Mouse (Mus musculus): ENCODE results near the gene Chst8. TPM values are rescaled to one million over a fixed set of nuclear protein-coding genes. Genes with fewer than 3 reads are reported as not detected.

Gene Chst8
- polyA plus RNA-seq, 1 experiment from 2014 or later, result 4.1 TPM

- Histone ChIP-seq H3K4me2 (replicated peaks; ENCODE audit: low read depth, low read length) (peak overlapping the region; percentile 20; the same call in 1 of the 2 replicates), H3K27me3 (ENCODE audit: control insufficient read depth, insufficient read depth, low read length) (peaks cover 22% of the 10 kb centered on the region), H3K27ac (ENCODE audit: low read length) (no peak overlapping the region), H3K9ac (replicated peaks; ENCODE audit: low read depth, low read length) (no peak overlapping the region), H3K4me1 (ENCODE audit: control insufficient read depth, insufficient read depth, low read length) (no peaks in the 10 kb centered on the region), H3K9me3 (ENCODE audit: control insufficient read depth, low read depth, low read length) (no peaks in the 10 kb centered on the region), H3K36me3 (ENCODE audit: control insufficient read depth, insufficient read depth, low read length) (no peaks in the 10 kb centered on the region), H3K4me3 (ENCODE audit: low read depth, low read length) (0 out of 2 replicates have a peak overlapping the region, but pooled peaks have one; percentile 6)
- WGBS, result 18% methylated on average over 42 of the region's 42 CpGs
- ATAC-seq (ENCODE audit: insufficient number of reproducible peaks, insufficient read depth, low FRiP score, low read depth), result no peak
Observed at GRCm38 (mm10) chr7:34675120-34675790, 137.3 kb downstream of the Chst8 start.

- H3K4me3 ChIP-seq (ENCODE audit: low read depth, low read length), result no peak overlapping the region
- H3K36me3 ChIP-seq (ENCODE audit: control insufficient read depth, insufficient read depth, low read length), result no peaks in the 10 kb centered on the region
- H3K4me2 ChIP-seq (replicated peaks; ENCODE audit: low read depth, low read length), result no peak overlapping the region
- WGBS, result 74% methylated on average over 4 of the region's 4 CpGs
- no peak overlapping the region for H3K9ac ChIP-seq (replicated peaks; ENCODE audit: low read depth, low read length)
- H3K9me3 ChIP-seq (ENCODE audit: control insufficient read depth, low read depth, low read length), result no peaks in the 10 kb centered on the region
- no peaks in the 10 kb centered on the region for H3K4me1 ChIP-seq (ENCODE audit: control insufficient read depth, insufficient read depth, low read length)
- peaks cover 22% of the 10 kb centered on the region for H3K27me3 ChIP-seq (ENCODE audit: control insufficient read depth, insufficient read depth, low read length)
- H3K27ac ChIP-seq (ENCODE audit: low read length), result no peak overlapping the region
- ATAC-seq (ENCODE audit: insufficient number of reproducible peaks, insufficient read depth, low FRiP score, low read depth), result no peak
Observed at GRCm38 (mm10) chr7:34672916-34673315, 139.6 kb downstream of the Chst8 start.

GRCm38 (mm10) chr7:34671911-34672310 is 140.6 kb downstream of the Chst8 start:
- Histone ChIP-seq H3K4me1 (ENCODE audit: control insufficient read depth, insufficient read depth, low read length) (no peaks in the 10 kb centered on the region), H3K27me3 (ENCODE audit: control insufficient read depth, insufficient read depth, low read length) (peaks cover 22% of the 10 kb centered on the region), H3K9me3 (ENCODE audit: control insufficient read depth, low read depth, low read length) (no peaks in the 10 kb centered on the region), H3K9ac (replicated peaks; ENCODE audit: low read depth, low read length) (no peak overlapping the region), H3K4me2 (replicated peaks; ENCODE audit: low read depth, low read length) (no peak overlapping the region), H3K4me3 (ENCODE audit: low read depth, low read length) (no peak overlapping the region), H3K36me3 (ENCODE audit: control insufficient read depth, insufficient read depth, low read length) (no peaks in the 10 kb centered on the region), H3K27ac (ENCODE audit: low read length) (no peak overlapping the region)
- ATAC-seq (ENCODE audit: insufficient number of reproducible peaks, insufficient read depth, low FRiP score, low read depth), result peak; percentile 34; the same call in 1 of the 2 replicates
- WGBS, result 2% methylated on average over 6 of the region's 6 CpGs

DNA sequence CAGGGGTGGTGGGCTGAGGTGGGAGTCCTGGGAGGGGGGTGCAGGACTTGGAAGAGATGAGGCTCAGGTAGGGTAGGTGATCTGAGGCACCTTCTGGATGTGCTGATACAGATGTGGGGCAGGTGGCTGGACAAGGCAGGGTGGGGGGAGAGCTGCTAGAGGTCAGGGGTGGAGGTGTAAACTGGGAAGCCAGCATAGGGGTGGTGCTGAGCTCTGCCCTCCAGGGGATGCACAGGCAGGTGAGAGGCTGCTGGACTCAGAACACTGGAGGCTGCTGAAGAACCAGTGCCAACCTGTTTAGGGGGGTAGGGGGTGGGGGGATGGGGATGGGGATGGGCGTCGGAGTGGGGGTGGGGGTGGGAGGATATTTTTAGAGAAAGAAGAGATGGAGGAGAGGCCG is 141.7 kb downstream of the Chst8 start:
- Histone ChIP-seq H3K9ac (replicated peaks; ENCODE audit: low read depth, low read length) (no peak overlapping the region), H3K9me3 (ENCODE audit: control insufficient read depth, low read depth, low read length) (no peaks in the 10 kb centered on the region), H3K27ac (ENCODE audit: low read length) (no peak overlapping the region), H3K36me3 (ENCODE audit: control insufficient read depth, insufficient read depth, low read length) (no peaks in the 10 kb centered on the region), H3K4me3 (ENCODE audit: low read depth, low read length) (no peak overlapping the region), H3K27me3 (ENCODE audit: control insufficient read depth, insufficient read depth, low read length) (peaks cover 22% of the 10 kb centered on the region), H3K4me2 (replicated peaks; ENCODE audit: low read depth, low read length) (no peak overlapping the region), H3K4me1 (ENCODE audit: control insufficient read depth, insufficient read depth, low read length) (no peaks in the 10 kb centered on the region)
- ATAC-seq (ENCODE audit: insufficient number of reproducible peaks, insufficient read depth, low FRiP score, low read depth), result no peak
- WGBS, result 73% methylated on average over 3 of the region's 3 CpGs

DNA sequence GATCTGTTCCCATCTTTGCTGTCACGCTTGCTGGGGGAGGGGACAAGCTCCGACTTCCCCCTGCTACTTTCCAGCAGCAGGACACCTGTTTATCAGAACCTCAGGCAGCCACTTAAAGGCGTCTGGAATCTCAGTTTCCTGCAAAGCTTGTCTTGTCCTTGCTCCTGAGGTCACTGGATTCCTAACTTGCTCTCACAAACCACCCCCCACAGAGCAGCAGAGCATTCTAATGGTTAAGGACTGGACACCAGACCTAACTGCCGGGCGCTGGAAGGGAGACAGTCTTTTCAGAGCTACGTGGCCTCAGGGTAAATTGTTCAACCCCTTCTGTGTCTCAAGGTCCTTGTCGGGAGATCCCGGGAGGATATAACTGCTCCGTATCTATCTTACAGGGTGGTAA is 143.2 kb downstream of the Chst8 start:
- Histone ChIP-seq H3K27me3 (ENCODE audit: control insufficient read depth, insufficient read depth, low read length) (peaks cover 13% of the 10 kb centered on the region), H3K9me3 (ENCODE audit: control insufficient read depth, low read depth, low read length) (no peaks in the 10 kb centered on the region), H3K4me1 (ENCODE audit: control insufficient read depth, insufficient read depth, low read length) (no peaks in the 10 kb centered on the region), H3K4me3 (ENCODE audit: low read depth, low read length) (no peak overlapping the region), H3K4me2 (replicated peaks; ENCODE audit: low read depth, low read length) (no peak overlapping the region), H3K27ac (ENCODE audit: low read length) (no peak overlapping the region), H3K36me3 (ENCODE audit: control insufficient read depth, insufficient read depth, low read length) (no peaks in the 10 kb centered on the region), H3K9ac (replicated peaks; ENCODE audit: low read depth, low read length) (no peak overlapping the region)
- 13% methylated on average over 9 of the region's 9 CpGs for WGBS
- ATAC-seq (ENCODE audit: insufficient number of reproducible peaks, insufficient read depth, low FRiP score, low read depth), result no peak

- no peak for ATAC-seq (ENCODE audit: insufficient number of reproducible peaks, insufficient read depth, low FRiP score, low read depth)
- Histone ChIP-seq H3K9ac (replicated peaks; ENCODE audit: low read depth, low read length) (no peak overlapping the region), H3K4me1 (ENCODE audit: control insufficient read depth, insufficient read depth, low read length) (no peaks in the 10 kb centered on the region), H3K4me3 (ENCODE audit: low read depth, low read length) (no peak overlapping the region), H3K27me3 (ENCODE audit: control insufficient read depth, insufficient read depth, low read length) (0 out of 2 replicates have a peak, but pooled peaks cover under 1% of the 10 kb centered on the region), H3K9me3 (ENCODE audit: control insufficient read depth, low read depth, low read length) (no peaks in the 10 kb centered on the region), H3K4me2 (replicated peaks; ENCODE audit: low read depth, low read length) (no peak overlapping the region), H3K36me3 (ENCODE audit: control insufficient read depth, insufficient read depth, low read length) (no peaks in the 10 kb centered on the region), H3K27ac (ENCODE audit: low read length) (no peak overlapping the region)
- WGBS, result 38% methylated on average over 16 of the region's 16 CpGs
Observed at GRCm38 (mm10) chr7:34667874-34668273, 144.6 kb downstream of the Chst8 start.

DNA sequence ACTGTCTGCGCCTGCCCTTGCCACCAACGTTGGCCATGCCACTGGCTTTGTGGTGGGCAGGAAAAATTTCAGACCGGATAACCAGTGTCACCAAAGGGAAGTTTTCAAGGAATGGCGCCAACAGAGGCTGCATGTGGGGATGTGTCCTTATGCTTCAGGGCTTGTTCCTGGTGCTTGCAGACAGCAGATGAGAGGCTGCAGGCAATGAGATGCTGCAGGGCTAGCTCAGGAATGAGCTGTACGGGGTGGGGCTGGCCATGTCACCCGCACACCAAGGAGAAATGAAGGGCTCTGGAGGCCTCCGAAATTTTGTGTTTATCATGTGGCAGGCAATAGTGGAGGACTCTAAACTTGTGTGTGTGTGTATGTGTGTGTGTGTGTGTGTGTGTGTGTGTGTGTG is 149.4 kb downstream of the Chst8 start:
- Histone ChIP-seq H3K4me3 (ENCODE audit: low read depth, low read length) (no peak overlapping the region), H3K36me3 (ENCODE audit: control insufficient read depth, insufficient read depth, low read length) (no peaks in the 10 kb centered on the region), H3K4me1 (ENCODE audit: control insufficient read depth, insufficient read depth, low read length) (no peaks in the 10 kb centered on the region), H3K9ac (replicated peaks; ENCODE audit: low read depth, low read length) (no peak overlapping the region), H3K9me3 (ENCODE audit: control insufficient read depth, low read depth, low read length) (no peaks in the 10 kb centered on the region), H3K27me3 (ENCODE audit: control insufficient read depth, insufficient read depth, low read length) (no peaks in the 10 kb centered on the region), H3K4me2 (replicated peaks; ENCODE audit: low read depth, low read length) (no peak overlapping the region), H3K27ac (ENCODE audit: low read length) (no peak overlapping the region)
- WGBS, result 47% methylated on average over 7 of the region's 7 CpGs
- no peak for ATAC-seq (ENCODE audit: insufficient number of reproducible peaks, insufficient read depth, low FRiP score, low read depth)

- 28% methylated on average over 5 of the region's 5 CpGs for WGBS
- Histone ChIP-seq H3K4me1 (ENCODE audit: control insufficient read depth, insufficient read depth, low read length) (no peaks in the 10 kb centered on the region), H3K9ac (replicated peaks; ENCODE audit: low read depth, low read length) (no peak overlapping the region), H3K27me3 (ENCODE audit: control insufficient read depth, insufficient read depth, low read length) (no peaks in the 10 kb centered on the region), H3K4me3 (ENCODE audit: low read depth, low read length) (no peak overlapping the region), H3K9me3 (ENCODE audit: control insufficient read depth, low read depth, low read length) (no peaks in the 10 kb centered on the region), H3K27ac (ENCODE audit: low read length) (no peak overlapping the region), H3K4me2 (replicated peaks; ENCODE audit: low read depth, low read length) (no peak overlapping the region), H3K36me3 (ENCODE audit: control insufficient read depth, insufficient read depth, low read length) (no peaks in the 10 kb centered on the region)
- ATAC-seq (ENCODE audit: insufficient number of reproducible peaks, insufficient read depth, low FRiP score, low read depth), result no peak
Observed at GRCm38 (mm10) chr7:34662227-34662626, 150.3 kb downstream of the Chst8 start.

Measured in stomach, embryonic 14.5 days (tissue).